Mouse (Mus musculus) MEL (cell line): ENCODE measurements around the gene Pigq. TPM values are rescaled to one million over a fixed set of nuclear protein-coding genes. Genes with fewer than 3 reads are reported as not detected.

Experiments
- DNase-seq: peaks from one replicate; pipeline ENCODE4 v3.0.0; 2011; ENCODE audit warnings: low read depth, low spot score
- H3K27ac ChIP-seq: 2 replicates; pipeline ENCODE4 v1.5.1; 2012; ENCODE audit warnings: low read depth, mild to moderate bottlenecking, control low read depth, low read length, moderate library complexity; ENCODE audit not compliant: control insufficient read depth
- H3K27me3 ChIP-seq, 2 experiments: fragments of 150-350 bp in 1 of 2; sonication (generic) in 1 of 2; 2 replicates each; pipeline ENCODE4 v1.6.1; 2012; ENCODE audit warnings: low read length in 2 of 2, mild to moderate bottlenecking in 2 of 2, improper control_type of control experiment in 1 of 2, moderate library complexity in 1 of 2; ENCODE audit not compliant: insufficient read depth in 2 of 2, control insufficient read depth in 1 of 2
- H3K36me3 ChIP-seq, 2 experiments: 2 replicates each; pipeline ENCODE4 v1.6.1; 2012 to 2014; ENCODE audit warnings: low read length in 2 of 2, improper control_type of control experiment in 1 of 2, inconsistent platforms in 1 of 2, mild to moderate bottlenecking in 1 of 2; ENCODE audit not compliant: insufficient read depth in 2 of 2, control insufficient read depth in 1 of 2
- H3K4me1 ChIP-seq, 2 experiments: fragments of 150-350 bp in 1 of 2; sonication (generic) in 1 of 2; 2 replicates each; pipeline ENCODE4 v1.6.1; 2012; ENCODE audit warnings: low read length in 2 of 2, improper control_type of control experiment in 1 of 2, mild to moderate bottlenecking in 1 of 2; ENCODE audit not compliant: insufficient read depth in 2 of 2, control insufficient read depth in 1 of 2
- H3K4me3 ChIP-seq, 2 experiments: fragments of 150-350 bp in 1 of 2; sonication (generic) in 1 of 2; 2 replicates each; pipeline ENCODE4 v1.5.1; 2012; ENCODE audit warnings: low read depth in 2 of 2, low read length in 2 of 2, mild to moderate bottlenecking in 2 of 2, moderate library complexity in 2 of 2, control low read depth in 1 of 2, improper control_type of control experiment in 1 of 2; ENCODE audit not compliant: control insufficient read depth in 1 of 2, insufficient read depth in 1 of 2
- H3K79me2 ChIP-seq: 2 replicates; pipeline ENCODE4 v1.6.1; 2012; ENCODE audit warnings: mild to moderate bottlenecking, low read length, moderate library complexity; ENCODE audit not compliant: control insufficient read depth, poor library complexity, insufficient read depth
- H3K9ac ChIP-seq: 2 replicates; pipeline ENCODE4 v1.6.1; 2012; ENCODE audit warnings: low read depth, mild to moderate bottlenecking, control low read depth, low read length, moderate library complexity; ENCODE audit not compliant: control insufficient read depth, poor library complexity, severe bottlenecking
- H3K9me3 ChIP-seq: fragments of 150-350 bp; sonication (generic); replicated peaks from 2 replicates; pipeline ENCODE4 v1.6.1; 2012; ENCODE audit warnings: mild to moderate bottlenecking, low read length, improper control_type of control experiment, moderate library complexity; ENCODE audit not compliant: insufficient read depth
- CHD2 ChIP-seq: IDR thresholded peaks from 2 replicates; pipeline ENCODE4 v1.6.1; 2011; ENCODE audit warnings: low read length, improper control_type of control experiment
- ELF1 ChIP-seq: IDR thresholded peaks from 2 replicates; pipeline ENCODE4 v1.6.1; 2014; ENCODE audit warnings: low read depth, mild to moderate bottlenecking, inconsistent platforms, low read length, improper control_type of control experiment, moderate library complexity
- EP300 ChIP-seq, 2 experiments: IDR thresholded peaks; 2 replicates each; pipeline ENCODE4 v1.6.1; 2011; ENCODE audit warnings: improper control_type of control experiment in 2 of 2, low read length in 2 of 2, low read depth in 1 of 2, mild to moderate bottlenecking in 1 of 2
- polyA plus RNA-seq, 2 experiments: library from polyadenylated mRNA; stranded (reverse) in 1 of 2; unstranded in 1 of 2; fragments of >175 nt in 1 of 2; fragments of >200 nt in 1 of 2; gene quantifications; 2 replicates each; pipeline versions ENCODE4 v1.2.1 to v1.2.4; 2012; ENCODE audit warnings: low replicate concordance in 2 of 2, low read depth in 1 of 2; ENCODE audit not compliant: insufficient read length in 2 of 2, insufficient read depth in 1 of 2, missing spikeins in 1 of 2
- total RNA-seq: library from RNA; depleted of rRNA; stranded (reverse); fragments of 300-350 nt; gene quantifications from 2 replicates; pipeline ENCODE4 v1.2.3, GENCODE M21; 2012; rRNA removed

The Pigq gene
- total and polyA plus RNA-seq, 3 experiments = 67.8 to 825 (median 193) TPM

DNA sequence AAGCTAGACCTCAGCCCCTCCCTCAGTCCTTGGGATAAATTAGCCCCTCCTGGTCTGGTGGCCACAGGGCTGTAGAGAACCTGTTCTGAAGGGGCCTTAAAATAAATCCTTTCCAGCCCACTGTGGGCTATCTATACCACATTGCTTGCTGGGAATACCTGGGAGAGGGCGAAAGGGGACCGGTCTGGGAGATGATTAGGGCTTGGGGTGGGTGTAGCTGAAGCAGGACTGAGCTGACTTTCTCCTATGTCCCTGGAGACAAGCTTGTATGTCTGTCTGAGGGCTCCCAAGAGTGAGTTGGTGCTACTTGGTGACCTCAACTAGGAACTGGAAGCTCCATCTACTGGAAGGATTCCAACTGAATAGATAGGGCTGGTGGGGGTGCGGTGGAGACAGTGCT is 67.7 kb downstream of the Pigq start:
- Histone ChIP-seq H3K9ac (no peak overlapping the region), H3K27ac (no peak overlapping the region), H3K27me3 (no peaks in the 10 kb centered on the region), H3K9me3 (no peaks in the 10 kb centered on the region), H3K36me3 (peaks cover 0 to 7% of the 10 kb centered on the region in 2 experiments; a peak in 2 of 4 replicates), H3K4me1 (peaks cover 2 to 19% of the 10 kb centered on the region in 2 experiments; a peak in 3 of 4 replicates), H3K79me2 (peaks cover 6% of the 10 kb centered on the region; the same call in 1 of the 2 replicates), H3K4me3 (no peak overlapping the region)
- peak; percentile 52 for DNase-seq
- TF ChIP-seq CHD2 = no peak
- TF ChIP-seq EP300 (IDR thresholded peaks at IDR 0.05; ENCODE audit: low read depth in 1 of 2, low read length in 2 of 2) = no peak
- TF ChIP-seq ELF1 = no peak

Other genes starting within 250 kb of the Pigq start
Only the 30 nearest of the 32 such genes appear.
- 7.3 and 8.2 TPM in 2 replicates for gene Rpusd1, start 217.3 kb downstream of the Pigq start, total RNA-seq
- 10 to 100 TPM in 1 of 2 experiments, not detected in 1; 23.9 TPM for gene Rpusd1, start 217.3 kb downstream of the Pigq start, polyA plus RNA-seq
- gene Mslnl, start 208.9 kb downstream of the Pigq start, total RNA-seq = 0.08 TPM in 1 of 2 replicates, not detected in the other
- gene Mslnl, start 208.9 kb downstream of the Pigq start, polyA plus RNA-seq = under 1 TPM in 1 of 2 experiments, not detected in 1; 0.08 TPM
- not detected in 2 replicates for gene Msln, start 190.6 kb downstream of the Pigq start, total RNA-seq
- gene Msln, start 190.6 kb downstream of the Pigq start, polyA plus RNA-seq = not detected
- 26.9 and 34.3 TPM in 2 replicates for gene Narfl, start 171.2 kb downstream of the Pigq start, total RNA-seq
- 10 to 100 TPM in 1 of 2 experiments, not detected in 1; 30.6 TPM for gene Narfl, start 171.2 kb downstream of the Pigq start, polyA plus RNA-seq
- gene Haghl, start 159.3 kb downstream of the Pigq start, total RNA-seq = 10.7 and 12.6 TPM in 2 replicates
- gene Haghl, start 159.3 kb downstream of the Pigq start, polyA plus RNA-seq = 10 to 100 TPM in 1 of 2 experiments, not detected in 1; 13.2 TPM
- gene Ccdc78, start 158.4 kb downstream of the Pigq start, total RNA-seq = 0.08 TPM in 1 of 2 replicates, not detected in the other
- gene Ccdc78, start 158.4 kb downstream of the Pigq start, polyA plus RNA-seq = under 1 TPM in 1 of 2 experiments, not detected in 1; 0.85 TPM
- gene Fam173a, start 152.0 kb downstream of the Pigq start, total RNA-seq = 35.3 and 39.0 TPM in 2 replicates
- 10 to 100 TPM in 1 of 2 experiments, not detected in 1; 36.6 TPM for gene Fam173a, start 152.0 kb downstream of the Pigq start, polyA plus RNA-seq
- gene AC134908.4, start 149.3 kb downstream of the Pigq start, total RNA-seq = 0.92 TPM in 1 of 2 replicates, not detected in the other
- not detected for gene AC134908.4, start 149.3 kb downstream of the Pigq start, polyA plus RNA-seq
- 95.7 and 104 TPM in 2 replicates for gene Metrn, start 147.8 kb downstream of the Pigq start, total RNA-seq
- gene Metrn, start 147.8 kb downstream of the Pigq start, polyA plus RNA-seq = 100 to 1,000 TPM in 1 of 2 experiments, not detected in 1; 116 TPM
- gene Fbxl16, start 135.9 kb downstream of the Pigq start, total RNA-seq = not detected in 2 replicates
- gene Fbxl16, start 135.9 kb downstream of the Pigq start, polyA plus RNA-seq = under 1 TPM in 1 of 2 experiments, not detected in 1; 0.11 TPM
- gene Wdr24, start 121.3 kb downstream of the Pigq start, total RNA-seq = 29.4 and 38.8 TPM in 2 replicates
- 10 to 100 TPM in 1 of 2 experiments, not detected in 1; 35.0 TPM for gene Wdr24, start 121.3 kb downstream of the Pigq start, polyA plus RNA-seq
- 12.9 and 13.1 TPM in 2 replicates for gene Jmjd8, start 116.1 kb downstream of the Pigq start, total RNA-seq
- gene Jmjd8, start 116.1 kb downstream of the Pigq start, polyA plus RNA-seq = 10 to 100 TPM in 1 of 2 experiments, not detected in 1; 23.9 TPM
- 74.0 and 75.0 TPM in 2 replicates for gene Stub1, start 111.5 kb downstream of the Pigq start, total RNA-seq
- gene Stub1, start 111.5 kb downstream of the Pigq start, polyA plus RNA-seq = 10 to 100 TPM in 1 of 2 experiments, not detected in 1; 99.7 TPM
- 1.4 TPM in 2 replicates for gene Rhbdl1, start 107.6 kb downstream of the Pigq start, total RNA-seq
- 1 to 10 TPM in 1 of 2 experiments, not detected in 1; 4.0 TPM for gene Rhbdl1, start 107.6 kb downstream of the Pigq start, polyA plus RNA-seq
- 2.8 and 4.9 TPM in 2 replicates for gene Gm20683, start 103.2 kb downstream of the Pigq start, total RNA-seq
- 1 to 10 TPM in 1 of 2 experiments, not detected in 1; 6.8 TPM for gene Gm20683, start 103.2 kb downstream of the Pigq start, polyA plus RNA-seq
- gene Rhot2, start 100.1 kb downstream of the Pigq start, total RNA-seq = 24.9 and 29.1 TPM in 2 replicates
- gene Rhot2, start 100.1 kb downstream of the Pigq start, polyA plus RNA-seq = 10 to 100 TPM in 1 of 2 experiments, not detected in 1; 54.5 TPM
- 22.5 and 23.7 TPM in 2 replicates for gene Wdr90, start 83.4 kb downstream of the Pigq start, total RNA-seq
- 10 to 100 TPM in 1 of 2 experiments, not detected in 1; 44.5 TPM for gene Wdr90, start 83.4 kb downstream of the Pigq start, polyA plus RNA-seq
- gene Mcrip2, start 76.2 kb downstream of the Pigq start, total RNA-seq = 73.9 and 88.9 TPM in 2 replicates
- gene Mcrip2, start 76.2 kb downstream of the Pigq start, polyA plus RNA-seq = 100 to 1,000 TPM; 107 to 281 TPM
- 31.7 and 33.6 TPM in 2 replicates for gene Mettl26, start 69.9 kb downstream of the Pigq start, total RNA-seq
- 10 to 100 TPM in 1 of 2 experiments, not detected in 1; 50.6 TPM for gene Mettl26, start 69.9 kb downstream of the Pigq start, polyA plus RNA-seq
- 0.13 and 0.19 TPM in 2 replicates for gene Wfikkn1, start 64.1 kb downstream of the Pigq start, total RNA-seq
- gene Wfikkn1, start 64.1 kb downstream of the Pigq start, polyA plus RNA-seq = under 1 TPM in 1 of 2 experiments, not detected in 1; 0.53 TPM
- 3.7 and 4.8 TPM in 2 replicates for gene Rab40c, start 25.2 kb downstream of the Pigq start, total RNA-seq
- 10 to 100 TPM in 1 of 2 experiments, not detected in 1; 23.2 TPM for gene Rab40c, start 25.2 kb downstream of the Pigq start, polyA plus RNA-seq
- 0.16 and 0.23 TPM in 2 replicates for gene Nhlrc4, start within 50 bp of the Pigq start, total RNA-seq
- gene Nhlrc4, start within 50 bp of the Pigq start, polyA plus RNA-seq = under 1 TPM in 1 of 2 experiments, not detected in 1; 0.19 TPM
- not detected in 2 replicates for gene A930017K11Rik, start 7.6 kb upstream of the Pigq start, total RNA-seq
- gene A930017K11Rik, start 7.6 kb upstream of the Pigq start, polyA plus RNA-seq = not detected
- gene Capn15, start 40.9 kb upstream of the Pigq start, total RNA-seq = 5.6 and 6.2 TPM in 2 replicates
- gene Capn15, start 40.9 kb upstream of the Pigq start, polyA plus RNA-seq = 10 to 100 TPM in 1 of 2 experiments, not detected in 1; 16.2 TPM
- gene Rab11fip3, start 124.6 kb upstream of the Pigq start, total RNA-seq = 3.1 and 3.2 TPM in 2 replicates
- gene Rab11fip3, start 124.6 kb upstream of the Pigq start, polyA plus RNA-seq = 10 to 100 TPM in 1 of 2 experiments, not detected in 1; 18.9 TPM
- 6.5 TPM in 2 replicates for gene Decr2, start 145.4 kb upstream of the Pigq start, total RNA-seq
- 10 to 100 TPM in 1 of 2 experiments, not detected in 1; 11.3 TPM for gene Decr2, start 145.4 kb upstream of the Pigq start, polyA plus RNA-seq
- gene Nme4, start 150.7 kb upstream of the Pigq start, total RNA-seq = 89.1 and 115 TPM in 2 replicates
- 100 to 1,000 TPM; 125 to 430 TPM for gene Nme4, start 150.7 kb upstream of the Pigq start, polyA plus RNA-seq
- gene Tmem8, start 168.4 kb upstream of the Pigq start, total RNA-seq = 4.4 and 4.7 TPM in 2 replicates
- gene Tmem8, start 168.4 kb upstream of the Pigq start, polyA plus RNA-seq = 10 to 100 TPM in 1 of 2 experiments, not detected in 1; 16.7 TPM
- 164 and 165 TPM in 2 replicates for gene Mrpl28, start 178.6 kb upstream of the Pigq start, total RNA-seq
- 100 to 1,000 TPM; 148 to 174 TPM for gene Mrpl28, start 178.6 kb upstream of the Pigq start, polyA plus RNA-seq
- gene Axin1, start 193.8 kb upstream of the Pigq start, total RNA-seq = 32.1 and 33.5 TPM in 2 replicates
- 10 to 100 TPM in 1 of 2 experiments, not detected in 1; 54.2 TPM for gene Axin1, start 193.8 kb upstream of the Pigq start, polyA plus RNA-seq